Mouse (Mus musculus) CH12.LX (cell line): Measurements from ENCODE around the gene Hoxb7. TPM values are rescaled to one million over a fixed set of nuclear protein-coding genes. Genes with fewer than 3 reads are reported as not detected.

Experiments
- DNase-seq: peaks from one replicate; pipeline ENCODE4 v3.0.0-alpha.2; 2013; ENCODE audit errors: extremely low read depth
- H3K27ac ChIP-seq: 2 replicates; pipeline ENCODE4 v1.5.1; 2012; ENCODE audit warnings: low read depth, mild to moderate bottlenecking, control low read depth, moderate library complexity; ENCODE audit not compliant: insufficient read depth
- H3K27me3 ChIP-seq: replicated peaks from 2 replicates; pipeline ENCODE3; 2012; ENCODE audit warnings: inconsistent platforms
- H3K36me3 ChIP-seq, 2 experiments: replicated peaks in 1 of 2; 2 replicates each; pipeline versions ENCODE3 to v1.6.1; 2012; ENCODE audit warnings: inconsistent platforms in 1 of 2, low read length in 1 of 2, mild to moderate bottlenecking in 1 of 2, mixed read lengths in 1 of 2, moderate library complexity in 1 of 2; ENCODE audit not compliant: control insufficient read depth in 1 of 2, insufficient read depth in 1 of 2
- H3K4me1 ChIP-seq, 2 experiments: 2 replicates each; pipeline ENCODE4 v1.6.1; 2012; ENCODE audit warnings: inconsistent platforms in 1 of 2, moderate library complexity in 1 of 2; ENCODE audit not compliant: insufficient read depth in 2 of 2, control insufficient read depth in 1 of 2
- H3K4me2 ChIP-seq: 2 replicates; pipeline ENCODE4 v1.6.1; 2012; ENCODE audit warnings: low read depth, mild to moderate bottlenecking, control low read depth; ENCODE audit not compliant: poor library complexity, insufficient read depth, severe bottlenecking
- H3K4me3 ChIP-seq, 3 experiments: fragments of 150-350 bp in 1 of 3; sonication (generic) in 1 of 3; replicated peaks in 1 of 3; 2 replicates each; pipeline versions ENCODE3 to v1.5.1; 2011 to 2012; ENCODE audit warnings: low read depth in 2 of 3, low read length in 2 of 3, mild to moderate bottlenecking in 2 of 3, moderate library complexity in 2 of 3, control low read depth in 1 of 3, improper control_type of control experiment in 1 of 3, inconsistent platforms in 1 of 3, mixed read lengths in 1 of 3; ENCODE audit not compliant: poor library complexity in 1 of 3
- H3K79me2 ChIP-seq: replicated peaks from 2 replicates; pipeline ENCODE4 v1.6.1; 2012; ENCODE audit warnings: mild to moderate bottlenecking, moderate library complexity; ENCODE audit not compliant: control insufficient read depth, poor library complexity, insufficient read depth, severe bottlenecking; ENCODE audit errors: extremely low read depth
- H3K9ac ChIP-seq: 2 replicates; pipeline ENCODE4 v1.6.1; 2012; ENCODE audit warnings: low read depth, mild to moderate bottlenecking, control low read depth, moderate library complexity; ENCODE audit not compliant: insufficient read depth
- H3K9me3 ChIP-seq: replicated peaks from 2 replicates; pipeline ENCODE3; 2012; ENCODE audit warnings: low read length, inconsistent platforms, mixed read lengths
- BHLHE40 ChIP-seq: IDR thresholded peaks from 2 replicates; pipeline ENCODE4 v1.6.1; 2011; ENCODE audit warnings: mild to moderate bottlenecking, low read depth, low read length, improper control_type of control experiment
- CHD1 ChIP-seq: IDR thresholded peaks from 2 replicates; pipeline ENCODE4 v1.6.1; 2012; ENCODE audit warnings: low read depth, low read length, improper control_type of control experiment, inconsistent platforms
- CHD2 ChIP-seq: IDR thresholded peaks from 2 replicates; pipeline ENCODE4 v1.6.1; 2011; ENCODE audit warnings: low read length, improper control_type of control experiment
- CTCF ChIP-seq, 2 experiments: IDR thresholded peaks in 1 of 2; conservative IDR thresholded peaks in 1 of 2; 2 replicates each; pipeline ENCODE4 v1.5.1; 2011 to 2012; ENCODE audit warnings: low read depth in 2 of 2, low read length in 2 of 2, improper control_type of control experiment in 1 of 2, inconsistent platforms in 1 of 2, mild to moderate bottlenecking in 1 of 2, moderate library complexity in 1 of 2
- E2F4 ChIP-seq: IDR thresholded peaks from 2 replicates; pipeline ENCODE4 v1.6.1; 2011; ENCODE audit warnings: low read depth, low read length, improper control_type of control experiment; ENCODE audit not compliant: insufficient replicate concordance
- ELF1 ChIP-seq: IDR thresholded peaks from 2 replicates; pipeline ENCODE4 v1.6.1; 2014; ENCODE audit warnings: low read depth, mild to moderate bottlenecking, inconsistent platforms, low read length, improper control_type of control experiment
- EP300 ChIP-seq: IDR thresholded peaks from 2 replicates; pipeline ENCODE4 v1.6.1; 2011; ENCODE audit warnings: low read length, improper control_type of control experiment
- ETS1 ChIP-seq: conservative IDR thresholded peaks from 2 replicates; pipeline ENCODE4 v1.6.1; 2012; ENCODE audit warnings: low read depth, mild to moderate bottlenecking, inconsistent platforms, low read length, improper control_type of control experiment, moderate library complexity
- GABPA ChIP-seq: IDR thresholded peaks from 2 replicates; pipeline ENCODE4 v1.6.1; 2012; ENCODE audit warnings: low read depth, low read length, improper control_type of control experiment, inconsistent platforms; ENCODE audit not compliant: insufficient replicate concordance
- HCFC1 ChIP-seq: IDR thresholded peaks from 2 replicates; pipeline ENCODE4 v1.6.1; 2012; ENCODE audit warnings: low read depth, mild to moderate bottlenecking, inconsistent platforms, low read length, improper control_type of control experiment
- IRF4 ChIP-seq: IDR thresholded peaks from 2 replicates; pipeline ENCODE4 v1.6.1; 2014; ENCODE audit warnings: low read depth, mild to moderate bottlenecking, inconsistent platforms, low read length, improper control_type of control experiment
- MAFK ChIP-seq: IDR thresholded peaks from 2 replicates; pipeline ENCODE4 v1.6.1; 2011; ENCODE audit warnings: low read length, improper control_type of control experiment; ENCODE audit not compliant: insufficient replicate concordance
- MAX ChIP-seq: IDR thresholded peaks from 2 replicates; pipeline ENCODE4 v1.6.1; 2011; ENCODE audit warnings: low read length, improper control_type of control experiment
- MAZ ChIP-seq: IDR thresholded peaks from 2 replicates; pipeline ENCODE4 v1.6.1; 2012; ENCODE audit warnings: low read depth, mild to moderate bottlenecking, inconsistent platforms, low read length, improper control_type of control experiment, moderate library complexity
- MXI1 ChIP-seq: IDR thresholded peaks from 2 replicates; pipeline ENCODE4 v1.6.1; 2011; ENCODE audit warnings: mild to moderate bottlenecking, low read depth, low read length, improper control_type of control experiment
- NELFE ChIP-seq: IDR thresholded peaks from 2 replicates; pipeline ENCODE4 v1.6.1; 2011; ENCODE audit warnings: low read depth, low read length, improper control_type of control experiment
- PAX5 ChIP-seq: IDR thresholded peaks from 2 replicates; pipeline ENCODE4 v1.6.1; 2012; ENCODE audit warnings: low read length, inconsistent platforms, mixed read lengths
- POLR2A ChIP-seq: IDR thresholded peaks from 2 replicates; pipeline ENCODE4 v1.6.1; 2011; ENCODE audit warnings: low read depth, mild to moderate bottlenecking, improper control_type of control experiment, low read length
- RAD21 ChIP-seq: IDR thresholded peaks from 2 replicates; pipeline ENCODE4 v1.6.1; 2011; ENCODE audit warnings: low read depth, mild to moderate bottlenecking, low read length, improper control_type of control experiment, moderate library complexity
- RCOR1 ChIP-seq: conservative IDR thresholded peaks from 2 replicates; pipeline ENCODE4 v1.6.1; 2012; ENCODE audit warnings: low read depth, mild to moderate bottlenecking, inconsistent platforms, low read length, improper control_type of control experiment
- SMC3 ChIP-seq: IDR thresholded peaks from 2 replicates; pipeline ENCODE4 v1.6.1; 2011; ENCODE audit warnings: low read depth, low read length, improper control_type of control experiment
- TBP ChIP-seq: conservative IDR thresholded peaks from 2 replicates; pipeline ENCODE4 v1.6.1; 2011; ENCODE audit warnings: low read depth, low read length, improper control_type of control experiment
- TCF12 ChIP-seq: IDR thresholded peaks from 2 replicates; pipeline ENCODE4 v1.6.1; 2014; ENCODE audit warnings: low read depth, mild to moderate bottlenecking, inconsistent platforms, low read length, improper control_type of control experiment
- UBTF ChIP-seq: IDR thresholded peaks from 2 replicates; pipeline ENCODE4 v1.6.1; 2012; ENCODE audit warnings: low read depth, mild to moderate bottlenecking, inconsistent platforms, low read length, improper control_type of control experiment, moderate library complexity
- USF1 ChIP-seq: IDR thresholded peaks from 2 replicates; pipeline ENCODE4 v1.6.1; 2014; ENCODE audit warnings: low read depth, mild to moderate bottlenecking, inconsistent platforms, low read length, improper control_type of control experiment
- USF2 ChIP-seq: conservative IDR thresholded peaks from 2 replicates; pipeline ENCODE4 v1.6.1; 2011; ENCODE audit warnings: low read depth, low read length, improper control_type of control experiment
- ZMIZ1 ChIP-seq: IDR thresholded peaks from 2 replicates; pipeline ENCODE4 v1.6.1; 2012; ENCODE audit warnings: low read depth, mild to moderate bottlenecking, inconsistent platforms, low read length, improper control_type of control experiment
- dilution Hi-C: fragments of 300-500 bp; cut with MboI; formaldehyde crosslinking; loops from 2 replicates; pipeline ENCODE4 v1.14.3; 2020; ENCODE audit warnings: low sequenced_read_pairs; ENCODE audit not compliant: extremely low pct_unique_long_range_greater_than_20kb, extremely low pct_ligation_motif_present
- in situ Hi-C: fragments of 300-500 bp; cut with MboI; formaldehyde crosslinking; loops from 3 replicates; pipeline ENCODE4 v1.14.3; 2019; ENCODE audit warnings: low sequenced_read_pairs, low pct_ligation_motif_present, low pct_unique_long_range_greater_than_20kb, mixed read lengths
- polyA plus RNA-seq: library from polyadenylated mRNA; unstranded; fragments of >175 nt; gene quantifications from 2 replicates; pipeline ENCODE4 v1.2.1, GENCODE M21; 2012; ENCODE audit warnings: low read depth; ENCODE audit not compliant: insufficient read length
- total RNA-seq, 2 experiments: library from RNA; depleted of rRNA; stranded (reverse); fragments of 300-350 nt in 1 of 2; fragments of >200 nt in 1 of 2; gene quantifications; 2 replicates each; pipeline ENCODE4 v1.2.3; 2012 to 2014

Gene Hoxb7
- total and polyA plus RNA-seq, 3 experiments: not detected

DNA sequence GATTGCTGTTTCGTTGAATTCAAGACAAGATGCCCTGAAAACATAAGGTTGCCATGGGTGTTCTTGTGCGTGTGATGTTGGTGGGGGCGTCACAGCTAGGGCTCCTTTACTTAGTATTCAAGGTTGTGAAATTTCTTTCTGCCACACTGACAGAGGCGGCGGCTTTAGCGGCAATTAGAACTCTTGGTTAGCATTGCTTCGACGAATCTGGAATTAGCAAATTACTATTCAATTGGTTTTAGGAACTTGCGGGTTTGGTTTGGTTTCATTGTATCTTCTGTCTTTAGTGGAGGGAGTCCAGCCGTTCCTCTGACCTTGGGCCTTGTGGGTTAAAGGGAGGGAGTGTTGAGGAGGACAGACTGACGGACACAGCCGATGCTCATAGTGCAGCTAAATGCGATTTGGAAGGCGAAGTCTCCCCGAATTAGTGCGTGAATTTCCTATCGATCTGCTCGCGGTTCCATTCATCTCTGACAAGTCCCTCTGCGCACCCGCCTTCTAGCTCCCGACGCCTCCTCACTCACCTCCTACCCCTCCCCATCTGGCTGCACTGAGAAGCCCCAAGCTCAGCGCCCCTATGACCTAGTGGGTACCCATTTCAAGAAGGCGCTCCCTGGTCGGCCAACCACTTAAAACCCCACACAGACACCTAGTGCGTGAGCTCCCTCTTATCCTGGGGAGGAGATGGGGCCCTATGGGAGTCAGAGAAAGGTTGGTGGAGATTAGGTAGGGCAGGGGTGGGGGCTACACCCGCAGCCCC lies 31.4 kb downstream of the Hoxb7 start, which contains the start of gene Hoxb4:
Gene Hoxb4, plus strand, starts transcription at position 660 of the 760 bp plus-strand sequence.
- Histone ChIP-seq H3K9ac (peak within 1 kb of the TSS; percentile 96), H3K4me2 (peak within 1 kb of the TSS; percentile 81), H3K27me3 (peaks cover 31% of the 10 kb centered on the region), H3K4me1 (peaks cover 4 to 15% of the 10 kb centered on the region in 2 experiments; a peak in 2 of 4 replicates), H3K27ac (no peak within 1 kb of the TSS), H3K9me3 (no peaks in the 10 kb centered on the region), H3K4me3 (peak within 1 kb of the TSS; percentile 76 to 98 (median 82)), H3K36me3 (peaks cover 0 to 11% of the 10 kb centered on the region in 2 experiments), H3K79me2 (no peaks in the 10 kb centered on the region)
- dilution Hi-C loops (no loop called here), in situ Hi-C loops (loop anchor here (25.0 kb wide), 1 partner anchor 220 kb away; no protein-coding TSS in a partner anchor)
- peak; percentile 10 for DNase-seq
- TF ChIP-seq TCF12 (no peak), MAX (peak; percentile 40; the same call in 1 of the 2 replicates), CHD1 (0 out of 2 replicates have a peak, but pooled peaks have one; percentile 30), E2F4 (no peak), EP300 (no peak), NELFE (no peak), BHLHE40 (0 out of 2 replicates have a peak, but pooled peaks have one; percentile 4), SMC3 (no peak), HCFC1 (no peak), UBTF (no peak), RCOR1 (0 out of 2 replicates have a peak, but pooled peaks have one; percentile 20), ELF1 (no peak), IRF4 (no peak), POLR2A (no peak), MAZ (peak; percentile 8; the same call in 1 of the 2 replicates)

DNA sequence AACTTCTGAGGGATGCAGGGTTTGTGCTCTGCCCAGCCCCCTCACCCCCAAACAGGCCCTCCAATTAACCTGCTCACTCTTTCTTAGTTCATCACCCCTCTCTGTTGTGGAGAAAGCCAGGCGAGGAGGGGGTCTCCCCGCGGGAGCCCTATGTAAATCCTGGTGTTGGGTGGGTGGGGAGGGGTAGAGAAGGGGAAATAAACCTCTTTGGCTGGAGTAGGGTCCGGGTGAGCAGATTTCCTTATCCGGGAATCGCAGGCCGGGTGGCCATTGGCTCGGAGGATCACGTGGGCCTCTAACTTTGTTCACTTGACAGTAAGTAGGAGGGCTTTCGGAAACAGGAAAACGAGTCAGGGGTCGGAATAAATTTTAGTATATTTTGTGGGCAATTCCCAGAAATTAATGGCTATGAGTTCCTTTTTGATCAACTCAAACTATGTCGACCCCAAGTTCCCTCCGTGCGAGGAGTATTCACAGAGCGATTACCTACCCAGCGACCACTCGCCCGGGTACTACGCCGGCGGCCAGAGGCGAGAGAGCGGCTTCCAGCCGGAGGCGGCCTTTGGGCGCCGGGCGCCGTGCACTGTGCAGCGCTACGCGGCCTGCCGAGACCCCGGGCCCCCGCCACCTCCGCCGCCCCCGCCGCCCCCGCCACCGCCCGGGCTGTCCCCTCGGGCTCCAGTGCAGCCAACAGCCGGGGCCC lies 32.1 kb downstream of the Hoxb7 start:
- no peaks in the 10 kb centered on the region for H3K79me2 ChIP-seq
- dilution Hi-C loops (no loop called here), in situ Hi-C loops (loop anchor here (25.0 kb wide), 1 partner anchor 219 kb away; no protein-coding TSS in a partner anchor)
- no peak overlapping the region for H3K27ac ChIP-seq
- peak; percentile 95 for DNase-seq
- peaks cover 4 to 15% of the 10 kb centered on the region in 2 experiments; a peak in 2 of 4 replicates for H3K4me1 ChIP-seq
- peak overlapping the region; percentile 96 for H3K9ac ChIP-seq
- H3K4me2 ChIP-seq: peak overlapping the region; percentile 81
- no peaks in the 10 kb centered on the region for H3K9me3 ChIP-seq
- peaks cover 0 to 11% of the 10 kb centered on the region in 2 experiments for H3K36me3 ChIP-seq
- H3K27me3 ChIP-seq: peaks cover 24% of the 10 kb centered on the region
- H3K4me3 ChIP-seq: peak overlapping the region; percentile 76 to 98 (median 82)
- TF ChIP-seq E2F4 (no peak), ETS1 (0 out of 2 replicates have a peak, but pooled peaks have one; percentile 6), MAFK (no peak), HCFC1 (peak; percentile 51), MAX (peak; percentile 97), RAD21 (no peak), PAX5 (no peak), IRF4 (0 out of 2 replicates have a peak, but pooled peaks have one; percentile 8), CHD2 (no peak; the same call in 1 of the 2 replicates), UBTF (peak; percentile 92), NELFE (peak; percentile 81), MXI1 (peak; percentile 15; the same call in 1 of the 2 replicates), CTCF (conservative IDR thresholded peaks at IDR 0.05 in 1 of 2, IDR thresholded peaks at IDR 0.05 in 1 of 2; ENCODE audit: low read depth in 2 of 2, low read length in 2 of 2) (no peak), USF1 (peak; percentile 96), TBP (peak; percentile 83), ZMIZ1 (0 out of 2 replicates have a peak, but pooled peaks have one; percentile 43), GABPA (no peak), USF2 (peak; percentile 96), EP300 (no peak), ELF1 (peak; percentile 89)
